Mouse (Mus musculus): ENCODE data around the gene Usp47. TPM values are rescaled to one million over a fixed set of nuclear protein-coding genes. Genes with fewer than 3 reads are reported as not detected.

Usp47 gene
- polyA plus RNA-seq (2017; shearing (Covaris generic)): 10 to 100 TPM; 16.1 to 20.7 (median 19.9) TPM

GRCm38 (mm10) chr7:112023150-112023600 lies at the start of gene Usp47:
Usp47 (plus strand) TSS chr7:112023504.
- ATAC-seq: peak; percentile 69

- no peak for ATAC-seq
Observed at GRCm38 (mm10) chr7:111976401-111976800, 46.9 kb upstream of the Usp47 start.

GRCm38 (mm10) chr7:111977871-111978270 lies 45.4 kb upstream of the Usp47 start:
- ATAC-seq: no peak

GRCm38 (mm10) chr7:111982296-111982695 lies 41.0 kb upstream of the Usp47 start:
- ATAC-seq: no peak

GRCm38 (mm10) chr7:111984530-111984929 lies 38.8 kb upstream of the Usp47 start:
- ATAC-seq: no peak

- no peak for ATAC-seq
Observed at GRCm38 (mm10) chr7:111985266-111985665, 38.0 kb upstream of the Usp47 start.

- ATAC-seq: no peak
Observed at GRCm38 (mm10) chr7:111986906-111987305, 36.4 kb upstream of the Usp47 start.

GRCm38 (mm10) chr7:111997441-111997840 lies 25.9 kb upstream of the Usp47 start:
- ATAC-seq: no peak

GRCm38 (mm10) chr7:111998446-111999004 lies 24.8 kb upstream of the Usp47 start:
- ATAC-seq: no peak

GRCm38 (mm10) chr7:111999376-111999775 lies 23.9 kb upstream of the Usp47 start:
- ATAC-seq: no peak

GRCm38 (mm10) chr7:112000166-112000565 lies 23.1 kb upstream of the Usp47 start:
- no peak for ATAC-seq

GRCm38 (mm10) chr7:112010511-112010910 lies 12.8 kb upstream of the Usp47 start:
- no peak for ATAC-seq

- no peak for ATAC-seq
Observed at GRCm38 (mm10) chr7:112010976-112011375, 12.3 kb upstream of the Usp47 start.

- no peak for ATAC-seq
Observed at GRCm38 (mm10) chr7:112012102-112012501, 11.2 kb upstream of the Usp47 start.

- ATAC-seq: no peak
Observed at GRCm38 (mm10) chr7:112012621-112013177, 10.6 kb upstream of the Usp47 start.

GRCm38 (mm10) chr7:112014148-112014547 lies 9.2 kb upstream of the Usp47 start:
- ATAC-seq: no peak

GRCm38 (mm10) chr7:112022506-112023149 lies 676 bp upstream of the Usp47 start:
- peak; percentile 20 for ATAC-seq

GRCm38 (mm10) chr7:112023601-112024445 lies 519 bp downstream of the Usp47 start:
- peak; percentile 39 for ATAC-seq

- no peak for ATAC-seq
Observed at GRCm38 (mm10) chr7:112024446-112024730, 1.1 kb downstream of the Usp47 start.

- no peak for ATAC-seq
Observed at GRCm38 (mm10) chr7:112024856-112025255, 1.6 kb downstream of the Usp47 start.

GRCm38 (mm10) chr7:112030594-112030993 lies 7.3 kb downstream of the Usp47 start:
- no peak for ATAC-seq

GRCm38 (mm10) chr7:112035804-112036203 lies 12.5 kb downstream of the Usp47 start:
- ATAC-seq: no peak

GRCm38 (mm10) chr7:112036636-112037035 lies 13.3 kb downstream of the Usp47 start:
- no peak for ATAC-seq

All from inflammation-experienced regulatory T-cells, adult 6 months (primary cell).